Mouse (Mus musculus) limb, embryonic 14.5 days (tissue): ENCODE data around the gene Hormad2. TPM values are rescaled to one million over a fixed set of nuclear protein-coding genes. Genes with fewer than 3 reads are reported as not detected.

Source experiments
- ATAC-seq: fragments of 200-750 bp; cut with Nextera tagmentation; 2 replicates; pipeline ENCODE4 v1.8.0; 2017; ENCODE audit warnings: low read depth, moderate number of reproducible peaks, moderate TSS enrichment; ENCODE audit not compliant: low FRiP score
- DNase-seq: peaks from one replicate; pipeline ENCODE4 v3.0.0-alpha.2; 2015; ENCODE audit warnings: low spot score
- H3K27ac ChIP-seq: fragments of 300-500 bp; sonication (generic); replicated peaks from 2 replicates; pipeline ENCODE4 v1.5.1; 2014; ENCODE audit warnings: low read depth, mild to moderate bottlenecking, low read length, moderate library complexity, mixed read lengths
- H3K27me3 ChIP-seq: fragments of 300-500 bp; sonication (generic); 2 replicates; pipeline ENCODE4 v1.6.1; 2014; ENCODE audit warnings: low read length, mixed read lengths; ENCODE audit not compliant: control insufficient read depth, insufficient read depth
- H3K36me3 ChIP-seq: fragments of 300-500 bp; sonication (generic); 2 replicates; pipeline ENCODE4 v1.6.1; 2014; ENCODE audit warnings: mild to moderate bottlenecking, low read length, moderate library complexity, mixed read lengths; ENCODE audit not compliant: control insufficient read depth, insufficient read depth
- H3K4me1 ChIP-seq: fragments of 300-500 bp; sonication (generic); 2 replicates; pipeline ENCODE4 v1.6.1; 2014; ENCODE audit warnings: antibody characterized with exemption, low read length, mixed read lengths; ENCODE audit not compliant: control insufficient read depth, insufficient read depth
- H3K4me2 ChIP-seq: fragments of 300-500 bp; sonication (generic); replicated peaks from 2 replicates; pipeline ENCODE4 v1.6.1; 2014; ENCODE audit warnings: low read depth, mild to moderate bottlenecking, low read length, moderate library complexity; ENCODE audit not compliant: severe bottlenecking
- H3K4me3 ChIP-seq: fragments of 300-500 bp; sonication (generic); replicated peaks from 2 replicates; pipeline ENCODE4 v1.5.1; 2014; ENCODE audit warnings: low read length
- H3K9ac ChIP-seq: fragments of 300-500 bp; sonication (generic); 2 replicates; pipeline ENCODE4 v1.6.1; 2014; ENCODE audit warnings: mild to moderate bottlenecking, low read depth, low read length, moderate library complexity; ENCODE audit not compliant: severe bottlenecking
- H3K9me3 ChIP-seq: fragments of 300-500 bp; sonication (generic); 2 replicates; pipeline ENCODE4 v1.6.1; 2016; ENCODE audit warnings: low read length; ENCODE audit not compliant: control insufficient read depth
- POLR2A ChIP-seq: fragments of 200-500 bp; IDR thresholded peaks from 2 replicates; pipeline ENCODE4 v1.8.0; 2012; ENCODE audit warnings: inconsistent platforms, mild to moderate bottlenecking, moderate library complexity, borderline replicate concordance; ENCODE audit not compliant: insufficient read depth, insufficient read length; ENCODE audit errors: extremely low read depth
- WGBS: fragments of 180-500 bp; shearing (Covaris S2); extraction: QIAGEN DNeasy Blood & Tissue Kit; methylation state at CpG from one replicate; pipeline ENCODE4 v1.1.7; 2014; 5-methylcytosine and 5-hydroxymethylcytosine counted together
- polyA plus RNA-seq, 2 experiments: library from polyadenylated mRNA; depleted of rRNA in 1 of 2; stranded (reverse) in 1 of 2; unstranded in 1 of 2; fragments of >200 nt; fragmentation: Nextera tagmentation in 1 of 2; extraction: Ambion mirVana in 1 of 2; gene quantifications; 2 replicates each; pipeline versions ENCODE4 v1.2.1 to v1.2.3; 2012 to 2014

Hormad2 gene
- polyA plus RNA-seq, 2 experiments = 0.23 to 0.25 TPM

- TF ChIP-seq POLR2A = no peak
- 87% methylated on average over 14 of the region's 14 CpGs for WGBS
- ATAC-seq = no peak
- H3K9me3 ChIP-seq = no peaks in the 10 kb centered on the region
- no peak overlapping the region for H3K4me3 ChIP-seq
- no peak overlapping the region for H3K4me2 ChIP-seq
- H3K9ac ChIP-seq = no peak overlapping the region
- H3K4me1 ChIP-seq = 0 out of 2 replicates have a peak, but pooled peaks cover 4% of the 10 kb centered on the region
- H3K27ac ChIP-seq = no peak overlapping the region
- DNase-seq = no peak
- H3K36me3 ChIP-seq = no peaks in the 10 kb centered on the region
- no peaks in the 10 kb centered on the region for H3K27me3 ChIP-seq
Measured at GRCm38 (mm10) chr11:4319212-4319955, 121.5 kb downstream of the Hormad2 start.

- Histone ChIP-seq H3K4me1 (no peaks in the 10 kb centered on the region), H3K4me3 (no peak overlapping the region), H3K4me2 (no peak overlapping the region), H3K27ac (no peak overlapping the region), H3K36me3 (no peaks in the 10 kb centered on the region), H3K9ac (no peak overlapping the region), H3K27me3 (no peaks in the 10 kb centered on the region), H3K9me3 (no peaks in the 10 kb centered on the region)
- ATAC-seq (no peak), DNase-seq (no peak)
- 51% methylated on average over 3 of the region's 3 CpGs for WGBS
- TF ChIP-seq POLR2A = no peak
Measured at GRCm38 (mm10) chr11:4318011-4318410, 122.9 kb downstream of the Hormad2 start.

DNA sequence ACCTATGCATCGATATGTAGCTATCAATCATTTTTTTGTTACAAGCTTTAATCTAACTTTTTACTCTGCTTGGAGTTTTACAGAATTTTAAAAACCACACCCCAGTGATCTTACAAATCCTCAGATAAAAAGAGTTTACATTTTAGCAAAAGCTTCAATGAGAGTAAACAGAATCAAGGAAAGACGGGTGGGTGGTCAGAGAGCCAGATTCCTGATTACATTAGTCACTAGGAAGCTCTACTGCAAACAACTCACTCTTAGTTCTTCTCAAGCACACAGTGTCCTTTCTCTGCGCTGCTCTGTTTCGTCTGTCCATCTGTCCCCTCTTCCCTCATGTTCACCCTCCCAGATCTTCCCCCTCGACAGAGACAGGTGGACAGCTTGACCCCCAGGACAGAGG is 123.6 kb downstream of the Hormad2 start:
- H3K9ac ChIP-seq = no peak overlapping the region
- WGBS = 75% methylated on average over 5 of the region's 5 CpGs

GRCm38 (mm10) chr11:4312180-4312579 is 128.7 kb downstream of the Hormad2 start:
- Histone ChIP-seq H3K27me3 (no peaks in the 10 kb centered on the region), H3K36me3 (no peaks in the 10 kb centered on the region), H3K4me1 (peaks cover 26% of the 10 kb centered on the region), H3K4me2 (no peak overlapping the region), H3K9me3 (no peaks in the 10 kb centered on the region), H3K4me3 (no peak overlapping the region), H3K27ac (no peak overlapping the region), H3K9ac (no peak overlapping the region)
- WGBS = 66% methylated on average over 4 of the region's 4 CpGs
- DNase-seq (no peak), ATAC-seq (no peak)
- TF ChIP-seq POLR2A = no peak

More for the DNA sequence above, 123.6 kb downstream of the Hormad2 start:
- DNase-seq (no peak), ATAC-seq (no peak)
- Histone ChIP-seq H3K27me3 (no peaks in the 10 kb centered on the region), H3K9me3 (no peaks in the 10 kb centered on the region), H3K36me3 (no peaks in the 10 kb centered on the region), H3K27ac (no peak overlapping the region), H3K4me2 (no peak overlapping the region), H3K4me1 (no peaks in the 10 kb centered on the region), H3K4me3 (no peak overlapping the region)
- TF ChIP-seq POLR2A = no peak

- no peak overlapping the region for H3K4me2 ChIP-seq
- DNase-seq (no peak), ATAC-seq (no peak)
- H3K4me1 ChIP-seq = peaks cover 26% of the 10 kb centered on the region
- H3K9ac ChIP-seq = no peak overlapping the region
- WGBS = 83% methylated on average over 4 of the region's 4 CpGs
- H3K27ac ChIP-seq = no peak overlapping the region
- no peak for TF ChIP-seq POLR2A
- H3K9me3 ChIP-seq = no peaks in the 10 kb centered on the region
- no peaks in the 10 kb centered on the region for H3K36me3 ChIP-seq
- H3K4me3 ChIP-seq = no peak overlapping the region
- H3K27me3 ChIP-seq = no peaks in the 10 kb centered on the region
Measured at GRCm38 (mm10) chr11:4310324-4310723, 130.6 kb downstream of the Hormad2 start.
